Mouse (Mus musculus): ENCODE measurements around the gene 2310022B05Rik.

- TF ChIP-seq CTCF (IDR thresholded peaks at IDR 0.05; ENCODE audit: insufficient read depth, low read length) = no peak
- no peak for TF ChIP-seq POLR2A (IDR thresholded peaks at IDR 0.05; ENCODE audit: borderline replicate concordance, extremely low read depth, low read depth, low read length)
These were observed 28.5 kb downstream of the 2310022B05Rik start for GRCm38 (mm10) chr8:124634411-124635246.
